25 mouse cellular contexts compared by ENCODE assay signal in genomic region chr1:176352706-176353105, GRCm38 (mm10).
DNase-seq lines count a peak whose midpoint lies in the region; ATAC-seq and TF ChIP-seq lines count a peak whose summit lies in the region.
"Had no signal": no experiment of that assay in that cellular context is flagged by ENCODE, and none has a peak within 500 bp of the region (broad histone marks: within the 10 kb centered on the region; RNA-seq: fewer than 3 reads in every experiment).

No protein-coding gene starts in this region.

- no peak for TF ChIP-seq CTCF in CH12.LX (conservative IDR thresholded peaks at IDR 0.05 in 1 of 2, IDR thresholded peaks at IDR 0.05 in 1 of 2; ENCODE audit: low read depth in 2 of 2, low read length in 2 of 2)

- peak; percentile 73 for DNase-seq in CH12.LX (ENCODE audit: extremely low read depth)
- peak; percentile 36 for DNase-seq in ES-CJ7 (ENCODE audit: low read depth, low spot score)
- peak; percentile 9 for DNase-seq in R1 (ENCODE audit: low read depth, low spot score)
- peak; percentile 32 for DNase-seq in ZHBTc4 (ENCODE audit: low read depth, low spot score)
- no peak for DNase-seq in layer of hippocampus, postnatal 25 days (ENCODE audit: extremely low spot score in 1 of 2, low spot score in 1 of 2)
- DNase-seq in layer of hippocampus, adult 9-10 months (ENCODE audit: low spot score) = no peak
- DNase-seq: adrenal gland, adult 2 months; adrenal gland, adult 8-10 months; adrenal gland, postnatal 10 days; adrenal gland, postnatal 14 days; adrenal gland, postnatal 25 days; adrenal gland, postnatal 36 days; B cell, adult 2 months; cerebellum, adult 11 months; cerebellum, adult 11-12 months; cerebellum, adult 18-20 months; cerebellum, adult 2 months; cerebellum, adult 8-10 months; cerebellum, adult 9-10 months had no signal

- TF ChIP-seq RAD21 in CH12.LX (IDR thresholded peaks at IDR 0.05; ENCODE audit: low read depth, low read length) = no peak; the same call in 1 of the 2 replicates

- TF ChIP-seq POLR2A in CH12.LX (IDR thresholded peaks at IDR 0.05; ENCODE audit: low read depth, low read length) = no peak

- ATAC-seq in heart, embryonic 12.5 days (ENCODE audit: insufficient number of reproducible peaks, low FRiP score) = no peak
- no peak for ATAC-seq in kidney, embryonic 15.5 days (replicated peaks; ENCODE audit: low FRiP score)
- ATAC-seq: activated CD4-positive, CD25-positive, alpha-beta regulatory T cell, adult 4 months; CD4-positive, CD25-positive, alpha-beta regulatory T cell, adult 4 months; Patski had no signal

- H3K4me2 ChIP-seq in CH12.LX (ENCODE audit: insufficient read depth, low read depth, poor library complexity, severe bottlenecking) = peak overlapping the region; percentile 21; the same call in 1 of the 2 replicates
- no peak overlapping the region for H3K4me2 ChIP-seq in heart, embryonic 12.5 days
- no peak overlapping the region for H3K4me2 ChIP-seq in kidney, embryonic 15.5 days

- H3K27ac ChIP-seq in CH12.LX (ENCODE audit: insufficient read depth, low read depth) = no peak overlapping the region
- H3K27ac ChIP-seq in heart, embryonic 12.5 days (ENCODE audit: poor library complexity, severe bottlenecking) = no peak overlapping the region
- no peak overlapping the region for H3K27ac ChIP-seq in kidney, embryonic 15.5 days

- H3K9me3 ChIP-seq in CH12.LX (replicated peaks; ENCODE audit: low read length) = no peaks in the 10 kb centered on the region
- no peaks in the 10 kb centered on the region for H3K9me3 ChIP-seq in heart, embryonic 12.5 days (replicated peaks)
- H3K9me3 ChIP-seq in kidney, embryonic 15.5 days (replicated peaks) = no peaks in the 10 kb centered on the region

- peaks cover 9 to 44% of the 10 kb centered on the region in 2 experiments; a peak in 3 of 4 replicates for H3K4me1 ChIP-seq in CH12.LX (ENCODE audit: control insufficient read depth in 1 of 2, insufficient read depth in 2 of 2)
- no peaks in the 10 kb centered on the region for H3K4me1 ChIP-seq in heart, embryonic 12.5 days (replicated peaks)
- no peaks in the 10 kb centered on the region for H3K4me1 ChIP-seq in kidney, embryonic 15.5 days

- in situ Hi-C loops in CH12.LX (cut with MboI; ENCODE audit: low pct_ligation_motif_present, low pct_unique_long_range_greater_than_20kb, low sequenced_read_pairs) = no loop called here

- H3K36me3 ChIP-seq in CH12.LX (replicated peaks in 1 of 2; ENCODE audit: control insufficient read depth in 1 of 2, insufficient read depth in 1 of 2, low read length in 1 of 2) = no peaks in the 10 kb centered on the region
- no peaks in the 10 kb centered on the region for H3K36me3 ChIP-seq in heart, embryonic 12.5 days
- no peaks in the 10 kb centered on the region for H3K36me3 ChIP-seq in kidney, embryonic 15.5 days
- H3K36me3 ChIP-seq: G1E had no signal

- dilution Hi-C loops in CH12.LX (cut with MboI; ENCODE audit: extremely low pct_ligation_motif_present, extremely low pct_unique_long_range_greater_than_20kb, low sequenced_read_pairs) = no loop called here

- H3K79me2 ChIP-seq in CH12.LX (replicated peaks; ENCODE audit: control insufficient read depth, extremely low read depth, insufficient read depth, poor library complexity, severe bottlenecking) = no peaks in the 10 kb centered on the region

- peak; percentile 86 for TF ChIP-seq EP300 in CH12.LX (IDR thresholded peaks at IDR 0.05; ENCODE audit: low read length)

- peaks cover 7% of the 10 kb centered on the region for H3K27me3 ChIP-seq in CH12.LX (replicated peaks)
- H3K27me3 ChIP-seq in heart, embryonic 12.5 days (replicated peaks) = no peaks in the 10 kb centered on the region
- H3K27me3 ChIP-seq in kidney, embryonic 15.5 days = no peaks in the 10 kb centered on the region
- H3K27me3 ChIP-seq: Patski had no signal

- H3K4me3 ChIP-seq in CH12.LX (replicated peaks in 1 of 3; ENCODE audit: low read depth in 2 of 3, low read length in 2 of 3, poor library complexity in 1 of 3) = no peak overlapping the region
- no peak overlapping the region for H3K4me3 ChIP-seq in heart, embryonic 12.5 days
- H3K4me3 ChIP-seq in kidney, embryonic 15.5 days (replicated peaks) = no peak overlapping the region

- 75% methylated on average over 3 of the region's 3 CpGs for WGBS in heart, embryonic 12.5 days
- WGBS in kidney, embryonic 15.5 days = 69% methylated on average over 3 of the region's 3 CpGs

- H3K9ac ChIP-seq in CH12.LX (ENCODE audit: insufficient read depth, low read depth) = no peak overlapping the region
- H3K9ac ChIP-seq in heart, embryonic 12.5 days = no peak overlapping the region
- H3K9ac ChIP-seq in kidney, embryonic 15.5 days = no peak overlapping the region

TF ChIP-seq in CH12.LX, 34 proteins besides CTCF, POLR2A, EP300 and RAD21:
- no peak for TF ChIP-seq SIN3A (IDR thresholded peaks at IDR 0.05; ENCODE audit: low read length)
- TF ChIP-seq MAFK (IDR thresholded peaks at IDR 0.05; ENCODE audit: insufficient replicate concordance, low read length) = 0 out of 2 replicates have a peak, but pooled peaks have one; percentile 25
- no peak for TF ChIP-seq ELF1 (IDR thresholded peaks at IDR 0.05; ENCODE audit: low read depth, low read length)
- no peak for TF ChIP-seq NELFE (IDR thresholded peaks at IDR 0.05; ENCODE audit: low read depth, low read length)
- TF ChIP-seq PAX5 (IDR thresholded peaks at IDR 0.05; ENCODE audit: low read length) = no peak
- no peak for TF ChIP-seq USF2 (conservative IDR thresholded peaks at IDR 0.05; ENCODE audit: low read depth, low read length)
- no peak for TF ChIP-seq CHD1 (IDR thresholded peaks at IDR 0.05; ENCODE audit: low read depth, low read length)
- peak; percentile 90 for TF ChIP-seq RCOR1 (conservative IDR thresholded peaks at IDR 0.05; ENCODE audit: low read depth, low read length)
- TF ChIP-seq POLR2AphosphoS2 (IDR thresholded peaks at IDR 0.05; ENCODE audit: low read depth, low read length) = no peak
- TF ChIP-seq JUND (conservative IDR thresholded peaks at IDR 0.05; ENCODE audit: low read depth, low read length) = peak; percentile 40; the same call in 1 of the 2 replicates
- peak; percentile 43; the same call in 1 of the 2 replicates for TF ChIP-seq JUN (IDR thresholded peaks at IDR 0.05; ENCODE audit: insufficient read depth, low read depth, low read length)
- no peak for TF ChIP-seq NRF1 (IDR thresholded peaks at IDR 0.05; ENCODE audit: low read depth, low read length)
- no peak for TF ChIP-seq MXI1 (IDR thresholded peaks at IDR 0.05; ENCODE audit: low read depth, low read length)
- no peak for TF ChIP-seq HCFC1 (IDR thresholded peaks at IDR 0.05; ENCODE audit: low read depth, low read length)
- no peak for TF ChIP-seq GABPA (IDR thresholded peaks at IDR 0.05; ENCODE audit: insufficient replicate concordance, low read depth, low read length)
- peak; percentile 54; the same call in 1 of the 2 replicates for TF ChIP-seq BHLHE40 (IDR thresholded peaks at IDR 0.05; ENCODE audit: low read depth, low read length)
- TF ChIP-seq MYC (IDR thresholded peaks at IDR 0.05; ENCODE audit: low read depth, low read length) = no peak
- TF ChIP-seq ZMIZ1 (IDR thresholded peaks at IDR 0.05; ENCODE audit: low read depth, low read length) = no peak
- TF ChIP-seq CHD2 (IDR thresholded peaks at IDR 0.05; ENCODE audit: low read length) = no peak
- peak; percentile 43; the same call in 1 of the 2 replicates for TF ChIP-seq MEF2A (IDR thresholded peaks at IDR 0.05; ENCODE audit: borderline replicate concordance, low read depth, low read length)
- peak; percentile 84 for TF ChIP-seq IRF4 (IDR thresholded peaks at IDR 0.05; ENCODE audit: low read depth, low read length)
- TF ChIP-seq ZC3H11A (IDR thresholded peaks at IDR 0.05; ENCODE audit: low read depth, low read length) = no peak
- TF ChIP-seq SMC3 (IDR thresholded peaks at IDR 0.05; ENCODE audit: low read depth, low read length) = no peak
- peak; percentile 94 for TF ChIP-seq TCF12 (IDR thresholded peaks at IDR 0.05; ENCODE audit: low read depth, low read length)
- no peak for TF ChIP-seq KAT2A (IDR thresholded peaks at IDR 0.05; ENCODE audit: insufficient replicate concordance, low read length)
- TF ChIP-seq USF1 (IDR thresholded peaks at IDR 0.05; ENCODE audit: low read depth, low read length) = no peak
- peak; percentile 18; the same call in 1 of the 2 replicates for TF ChIP-seq ETS1 (conservative IDR thresholded peaks at IDR 0.05; ENCODE audit: low read depth, low read length)
- no peak for TF ChIP-seq UBTF (IDR thresholded peaks at IDR 0.05; ENCODE audit: low read depth, low read length)
- no peak for TF ChIP-seq MAZ (IDR thresholded peaks at IDR 0.05; ENCODE audit: low read depth, low read length)
- TF ChIP-seq TBP (conservative IDR thresholded peaks at IDR 0.05; ENCODE audit: low read depth, low read length) = no peak
- 0 out of 2 replicates have a peak, but pooled peaks have one; percentile 11 for TF ChIP-seq ZNF384 (IDR thresholded peaks at IDR 0.05; ENCODE audit: low read depth, low read length)
- no peak for TF ChIP-seq E2F4 (IDR thresholded peaks at IDR 0.05; ENCODE audit: insufficient replicate concordance, low read depth, low read length)
- TF ChIP-seq MAX (IDR thresholded peaks at IDR 0.05; ENCODE audit: low read length) = no peak
- TF ChIP-seq ZKSCAN1 (IDR thresholded peaks at IDR 0.05; ENCODE audit: borderline replicate concordance, low read depth, low read length) = no peak

Comparison
In these comparisons a context has a peak if more than half of its experiments do, and no peak if none do; other contexts are left out.
1. DNase-seq: peak in CH12.LX (single experiment), ES-CJ7 (single experiment), R1 (single experiment) and ZHBTc4 (single experiment); none in layer of hippocampus, postnatal 25 days (0 of 2) and layer of hippocampus, adult 9-10 months (single experiment).